Mouse (Mus musculus) brain, adult 2 months (tissue): ENCODE data around the gene Mast1.

Source experiments
- DNase-seq: peaks from one replicate; pipeline ENCODE4 v3.0.0; 2011; ENCODE audit warnings: low read depth, low spot score

Gene Mast1

GRCm38 (mm10) chr8:84944478-84945160 lies 7.5 kb upstream of the Mast1 start:
- peak; percentile 94 for DNase-seq

- DNase-seq = no peak
Observed at GRCm38 (mm10) chr8:84943699-84944098, 6.5 kb upstream of the Mast1 start.

DNA sequence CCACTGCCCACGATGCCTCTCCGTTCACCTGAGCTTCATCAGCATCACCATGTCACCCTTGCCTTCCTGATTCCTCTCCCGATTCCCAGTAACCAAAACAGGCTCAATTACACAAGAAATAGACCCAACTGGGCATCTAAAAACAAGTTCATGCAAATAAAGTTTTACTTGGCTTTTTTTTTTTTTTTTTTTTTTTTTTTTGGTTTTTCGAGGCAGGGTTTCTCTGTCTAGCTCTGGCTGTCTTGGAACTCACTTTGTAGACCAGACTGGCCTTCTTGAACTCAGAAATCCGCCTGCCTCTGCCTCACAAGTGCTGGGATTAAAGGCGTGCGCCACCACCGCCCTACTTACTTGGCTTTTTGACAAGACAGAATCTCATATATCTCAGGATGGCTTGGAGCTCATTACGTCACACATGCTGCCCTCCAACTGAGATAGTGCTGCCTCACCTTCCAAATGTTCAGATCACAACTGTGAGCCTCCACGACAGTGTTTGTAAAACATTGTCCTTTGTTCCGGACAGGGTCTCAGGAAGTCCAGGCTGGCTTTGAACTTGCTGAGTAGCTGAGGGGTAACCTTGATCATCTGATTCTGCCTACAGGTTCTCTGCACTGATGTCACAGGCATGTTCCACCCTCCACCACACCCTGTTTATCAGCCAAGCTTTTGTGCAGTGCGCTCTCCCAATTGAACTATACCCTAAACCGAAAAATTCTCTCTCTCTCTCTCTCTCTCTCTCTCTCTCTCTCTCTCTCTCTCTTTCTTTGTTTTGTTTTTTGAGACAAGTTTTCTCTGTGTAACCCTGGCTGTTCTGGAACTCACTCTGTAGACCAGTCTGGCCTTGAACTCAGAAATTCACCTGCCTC lies 694 bp upstream of the Mast1 start:
- no peak for DNase-seq

DNA sequence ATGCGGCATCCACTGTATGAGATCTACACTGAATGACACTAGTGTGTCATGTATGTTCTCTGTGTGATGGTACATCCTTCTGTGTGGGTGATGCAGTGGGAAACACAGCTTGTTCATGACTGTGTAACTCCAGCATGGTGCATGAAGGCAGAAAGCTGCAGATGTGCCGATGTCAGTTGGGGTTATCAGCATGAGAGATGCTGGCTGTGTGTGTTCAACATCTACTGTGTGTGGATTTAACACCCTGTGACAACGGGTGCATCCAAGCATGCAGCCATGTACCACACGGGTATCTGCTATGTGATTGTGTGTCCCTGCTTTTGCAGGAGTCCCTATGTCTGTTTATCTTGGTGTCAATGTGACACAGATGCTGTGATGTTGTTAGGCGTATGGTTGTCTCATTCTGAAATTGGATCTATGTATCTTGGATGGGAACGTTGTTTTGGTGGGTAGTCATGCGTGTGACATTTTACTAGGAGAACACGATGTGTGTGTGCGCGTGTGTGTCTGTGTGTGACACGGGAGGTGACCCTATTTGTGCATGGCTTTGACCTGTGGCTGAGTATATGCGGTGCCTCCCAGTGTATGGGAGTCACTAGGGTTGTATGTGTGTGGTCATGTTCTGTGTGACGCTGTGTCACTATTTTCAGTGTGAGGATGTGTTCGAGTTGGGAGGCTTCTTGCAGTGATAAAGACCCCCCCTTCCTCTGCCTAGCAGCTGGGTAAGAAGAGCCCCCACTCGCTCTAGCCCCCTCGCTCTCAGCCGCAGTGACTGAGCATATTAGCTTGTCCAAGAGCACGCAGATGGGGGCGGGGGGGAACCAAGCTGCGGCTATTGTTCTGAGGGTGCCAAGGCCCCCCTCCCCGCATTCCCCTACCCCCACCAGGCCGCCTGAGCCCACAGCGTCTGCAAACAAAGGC lies 858 bp downstream of the Mast1 start:
- DNase-seq = peak; percentile 52

DNA sequence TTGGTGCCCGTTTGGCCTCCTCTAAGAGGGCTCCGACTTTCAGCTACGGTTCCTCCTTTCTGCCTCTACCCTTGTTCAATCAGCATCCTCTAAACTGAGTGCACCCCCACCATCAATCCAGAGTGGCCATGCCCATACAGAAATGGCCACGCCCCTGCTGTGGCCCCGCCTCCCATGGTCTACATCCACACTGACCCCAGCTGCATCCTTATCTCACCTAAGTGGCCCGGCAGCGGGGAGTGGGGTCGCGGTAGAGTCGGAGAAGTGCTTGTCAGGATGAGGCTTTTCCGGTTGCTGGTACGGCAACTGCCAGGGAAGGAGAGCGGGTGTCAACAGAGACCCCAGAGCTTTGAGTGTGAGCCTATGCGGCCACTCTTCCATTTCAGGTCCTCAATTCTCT lies 1.7 kb downstream of the Mast1 start:
- DNase-seq = peak; percentile 49

- peak; percentile 95 for DNase-seq
Observed at GRCm38 (mm10) chr8:84934860-84935259, 2.3 kb downstream of the Mast1 start.

- peak; percentile 77 for DNase-seq
Observed at GRCm38 (mm10) chr8:84933767-84934559, 3.2 kb downstream of the Mast1 start.

DNA sequence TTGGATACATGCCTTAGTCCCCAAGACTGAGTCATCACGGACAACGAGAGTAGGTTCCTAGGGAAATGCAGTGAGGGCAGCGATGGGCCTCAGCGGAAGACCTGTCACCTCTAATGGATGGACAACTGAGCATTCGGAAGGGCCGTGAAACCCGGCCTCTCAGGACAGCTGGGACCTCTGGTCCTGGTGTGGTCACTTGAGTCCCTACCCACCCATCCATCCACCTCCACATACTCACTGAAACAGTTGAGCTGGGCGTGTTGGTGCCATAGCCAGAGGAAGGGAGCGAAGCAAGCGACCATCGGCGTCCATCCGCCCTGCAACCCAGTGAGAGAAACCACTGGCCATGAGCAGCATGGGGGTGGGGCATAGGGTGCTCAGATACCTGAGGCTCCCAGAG lies 6.6 kb downstream of the Mast1 start:
- no peak for DNase-seq

- peak; percentile 88 for DNase-seq
Observed at GRCm38 (mm10) chr8:84928456-84929306, 8.5 kb downstream of the Mast1 start.

GRCm38 (mm10) chr8:84927513-84927912 lies 9.6 kb downstream of the Mast1 start:
- no peak for DNase-seq

GRCm38 (mm10) chr8:84925557-84925956 lies 11.6 kb downstream of the Mast1 start:
- DNase-seq = no peak

DNA sequence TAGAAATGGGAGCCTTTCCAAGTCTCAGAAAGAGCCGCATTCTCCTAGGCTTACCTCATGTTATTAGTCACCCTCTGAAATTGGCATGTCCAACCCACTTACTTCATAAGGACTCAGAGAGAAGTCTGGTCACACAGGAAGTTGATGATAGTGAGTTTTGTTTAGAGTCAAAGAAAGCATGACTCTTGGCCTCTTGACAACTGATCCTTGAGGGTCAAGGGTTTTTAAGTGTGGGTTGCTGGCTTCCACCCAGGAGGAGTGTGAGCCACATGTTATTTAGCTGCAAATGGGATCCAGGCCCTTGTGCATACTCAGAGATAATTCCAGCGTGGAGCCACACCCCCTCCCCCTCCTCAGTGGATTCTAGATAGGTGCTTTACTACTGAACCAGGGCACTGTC lies 15.6 kb downstream of the Mast1 start:
- no peak for DNase-seq

- no peak for DNase-seq
Observed at GRCm38 (mm10) chr8:84918646-84919045, 18.5 kb downstream of the Mast1 start.

- no peak for DNase-seq
Observed at GRCm38 (mm10) chr8:84917781-84918180, 19.4 kb downstream of the Mast1 start.

- no peak for DNase-seq
Observed at GRCm38 (mm10) chr8:84915269-84915668, 21.9 kb downstream of the Mast1 start.

DNA sequence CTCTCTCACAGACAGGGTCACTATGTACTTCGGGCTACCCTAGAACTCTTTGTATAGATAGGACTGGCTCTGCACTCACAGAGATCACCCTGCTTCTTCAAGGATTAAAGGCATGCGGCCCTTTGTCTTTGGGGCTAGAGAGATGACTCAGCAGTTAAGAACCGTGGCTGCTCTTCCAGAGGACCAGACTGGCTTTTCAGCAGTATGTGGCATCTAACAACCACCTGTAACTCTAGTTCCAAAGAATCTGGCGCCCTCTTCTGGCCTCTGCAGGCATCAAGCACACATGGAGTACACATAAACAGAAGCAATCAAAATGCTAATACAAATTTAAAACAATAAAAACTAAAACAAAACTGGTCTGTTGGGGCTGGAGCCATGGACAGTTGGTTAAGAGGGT lies 23.2 kb downstream of the Mast1 start:
- DNase-seq = peak; percentile 69

- no peak for DNase-seq
Observed at GRCm38 (mm10) chr8:84913502-84913900, 23.7 kb downstream of the Mast1 start.

GRCm38 (mm10) chr8:84912895-84913501 lies 24.2 kb downstream of the Mast1 start:
- peak; percentile 94 for DNase-seq

DNA sequence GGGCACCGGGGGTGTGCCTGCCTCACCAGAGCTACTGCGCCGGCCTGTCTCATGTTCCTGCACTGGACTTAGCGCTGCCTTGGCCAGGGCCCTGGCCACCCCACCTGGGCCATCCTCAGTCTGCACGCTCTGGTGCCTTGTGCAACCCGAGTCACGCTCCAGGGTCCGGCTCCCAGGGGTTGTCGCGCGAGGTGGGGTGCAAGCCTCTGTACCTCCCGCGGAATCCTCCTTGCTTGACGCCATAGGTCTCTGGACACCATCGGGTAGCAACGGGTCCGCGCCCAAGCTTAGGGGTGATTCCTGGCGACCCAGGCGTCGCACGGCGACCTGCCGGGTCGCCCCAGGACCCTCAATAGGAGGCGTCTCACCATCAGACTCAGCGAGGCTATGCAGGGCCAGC lies 24.8 kb downstream of the Mast1 start:
- DNase-seq = no peak

- no peak for DNase-seq
Observed at GRCm38 (mm10) chr8:84911854-84912253, 25.3 kb downstream of the Mast1 start.
